Mouse (Mus musculus) kidney, embryonic 14.5 days (tissue): ENCODE results near the gene Drosha. TPM values are rescaled to one million over a fixed set of nuclear protein-coding genes. Genes with fewer than 3 reads are reported as not detected.

Experiments used
- ATAC-seq: fragments of 200-750 bp; cut with Nextera tagmentation; 2 replicates; pipeline ENCODE4 v1.8.0; 2017; ENCODE audit warnings: moderate number of reproducible peaks, mild to moderate bottlenecking, moderate TSS enrichment, moderate library complexity; ENCODE audit not compliant: low FRiP score, low TSS enrichment
- H3K27ac ChIP-seq: fragments of 300-500 bp; sonication (generic); 2 replicates; pipeline ENCODE4 v1.5.1; 2014; ENCODE audit warnings: low read depth, mild to moderate bottlenecking, low read length, moderate library complexity, mixed read lengths
- H3K27me3 ChIP-seq: fragments of 300-500 bp; sonication (generic); 2 replicates; pipeline ENCODE4 v1.6.1; 2014; ENCODE audit warnings: mild to moderate bottlenecking, low read length; ENCODE audit not compliant: control insufficient read depth, insufficient read depth
- H3K36me3 ChIP-seq: fragments of 300-500 bp; sonication (generic); 2 replicates; pipeline ENCODE4 v1.6.1; 2014; ENCODE audit warnings: low read length, mixed read lengths; ENCODE audit not compliant: control insufficient read depth, insufficient read depth
- H3K4me1 ChIP-seq: fragments of 300-500 bp; sonication (generic); 2 replicates; pipeline ENCODE4 v1.6.1; 2014; ENCODE audit warnings: low read length, mixed read lengths; ENCODE audit not compliant: control insufficient read depth, insufficient read depth
- H3K4me2 ChIP-seq: fragments of 300-500 bp; sonication (generic); replicated peaks from 2 replicates; pipeline ENCODE4 v1.6.1; 2014; ENCODE audit warnings: low read depth, mild to moderate bottlenecking, low read length
- H3K4me3 ChIP-seq: fragments of 300-500 bp; sonication (generic); 2 replicates; pipeline ENCODE4 v1.5.1; 2014; ENCODE audit warnings: mild to moderate bottlenecking, low read length
- H3K9ac ChIP-seq: fragments of 300-500 bp; sonication (generic); 2 replicates; pipeline ENCODE4 v1.6.1; 2014; ENCODE audit warnings: low read depth, mild to moderate bottlenecking, low read length, moderate library complexity
- H3K9me3 ChIP-seq: fragments of 300-500 bp; sonication (generic); 2 replicates; pipeline ENCODE4 v1.6.1; 2016; ENCODE audit warnings: low read length; ENCODE audit not compliant: control insufficient read depth
- WGBS: fragments of 180-500 bp; shearing (Covaris S2); extraction: QIAGEN DNeasy Blood & Tissue Kit; methylation state at CpG from one replicate; pipeline ENCODE4 v1.1.7; 2014; 5-methylcytosine and 5-hydroxymethylcytosine counted together
- polyA plus RNA-seq: library from polyadenylated mRNA; unstranded; fragments of >200 nt; fragmentation: Nextera tagmentation; extraction: Ambion mirVana; gene quantifications from 2 replicates; pipeline ENCODE4 v1.2.1, GENCODE M21; 2014

The Drosha gene
- polyA plus RNA-seq, 1 experiment from 2014 or later, result 50.1 TPM

DNA sequence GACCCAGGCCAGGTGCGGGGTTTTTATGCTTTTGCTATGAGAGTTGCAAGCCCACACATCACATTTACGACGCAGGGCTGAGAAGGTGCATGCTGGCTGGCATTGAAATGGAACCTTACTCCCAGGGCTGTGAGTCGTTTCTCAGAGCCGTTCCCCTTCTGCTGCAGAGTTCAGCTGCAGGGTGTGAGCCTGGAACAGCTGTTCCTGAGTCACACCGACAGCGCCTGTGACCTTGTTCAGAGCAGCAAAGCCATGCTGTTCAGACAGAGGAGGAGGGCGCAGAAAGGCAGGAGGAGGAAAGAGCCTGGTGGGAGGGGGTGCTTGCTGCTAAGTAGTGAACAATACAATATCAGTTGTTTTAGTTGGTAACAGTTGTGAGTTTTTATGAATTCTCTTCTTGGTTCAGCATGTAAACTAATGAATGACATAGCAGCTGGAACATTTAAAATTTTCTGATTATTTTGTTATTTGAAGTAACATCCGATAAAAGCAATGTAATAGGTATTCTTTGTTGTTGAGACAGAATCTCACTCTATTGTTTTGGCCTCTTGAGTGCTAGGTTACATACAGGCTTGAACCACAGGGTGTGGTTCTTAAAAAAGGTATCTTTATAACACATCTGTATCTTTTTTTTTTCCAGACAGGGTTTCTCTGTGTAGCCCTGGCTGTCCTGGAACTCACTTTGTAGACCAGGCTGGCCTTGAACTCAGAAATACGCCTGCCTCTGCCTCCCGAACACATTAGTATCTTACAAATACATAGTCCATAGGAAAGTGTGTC, 23.8 kb downstream of the Drosha start:
- Histone ChIP-seq H3K4me2 (no peak overlapping the region), H3K9ac (no peak overlapping the region), H3K4me1 (no peaks in the 10 kb centered on the region), H3K9me3 (no peaks in the 10 kb centered on the region), H3K27me3 (no peaks in the 10 kb centered on the region), H3K36me3 (peaks cover 87% of the 10 kb centered on the region), H3K4me3 (no peak overlapping the region), H3K27ac (no peak overlapping the region)
- 62% methylated on average over 11 of the region's 11 CpGs for WGBS
- ATAC-seq, result no peak

DNA sequence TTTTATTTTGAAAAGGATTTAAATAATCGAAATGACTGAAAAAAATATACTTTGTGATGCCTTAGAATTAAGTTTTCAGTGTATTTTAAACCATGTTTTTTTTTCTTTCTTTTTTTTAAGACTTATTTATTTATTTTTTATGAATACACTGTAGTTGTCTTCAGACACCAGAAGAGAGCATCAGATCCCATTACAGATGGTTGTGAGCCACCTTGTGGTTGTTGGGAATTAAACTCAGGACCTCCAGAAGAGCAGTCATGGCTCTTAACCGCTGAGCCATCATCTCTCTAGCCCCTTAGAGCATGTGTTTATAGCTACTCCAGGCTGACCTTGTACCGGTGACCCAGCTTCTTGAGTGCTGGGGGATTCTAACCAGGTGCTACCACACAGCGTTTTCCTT, 24.8 kb downstream of the Drosha start:
- H3K4me1 ChIP-seq, result no peaks in the 10 kb centered on the region
- ATAC-seq, result no peak
- H3K4me3 ChIP-seq, result no peak overlapping the region
- WGBS, result 84% methylated on average over 4 of the region's 4 CpGs
- no peak overlapping the region for H3K9ac ChIP-seq
- H3K9me3 ChIP-seq, result no peaks in the 10 kb centered on the region
- H3K36me3 ChIP-seq, result peaks cover 87% of the 10 kb centered on the region
- H3K4me2 ChIP-seq, result no peak overlapping the region
- H3K27ac ChIP-seq, result no peak overlapping the region
- H3K27me3 ChIP-seq, result no peaks in the 10 kb centered on the region

DNA sequence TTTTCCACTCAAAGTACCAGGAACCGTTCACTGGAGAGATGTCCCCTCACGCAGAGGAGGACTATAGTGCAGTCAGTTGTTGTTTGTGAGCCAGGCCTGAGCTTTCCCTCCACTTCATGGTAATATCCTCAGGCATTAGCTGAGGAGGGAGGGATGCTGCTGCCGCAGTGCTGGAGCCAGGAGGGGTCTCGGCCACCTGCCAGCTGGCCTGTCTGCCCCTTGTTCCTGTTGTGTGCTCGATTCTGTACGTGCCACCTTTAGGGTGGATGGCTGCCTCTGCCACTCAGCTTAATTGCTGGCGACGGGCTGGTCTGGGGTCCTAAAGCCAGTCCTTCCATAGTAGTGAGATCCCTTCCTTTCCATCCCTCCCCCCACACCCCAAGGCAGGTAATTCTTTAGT, 28.9 kb downstream of the Drosha start:
- no peak overlapping the region for H3K4me2 ChIP-seq
- peaks cover 81% of the 10 kb centered on the region for H3K36me3 ChIP-seq
- H3K9me3 ChIP-seq, result no peaks in the 10 kb centered on the region
- no peaks in the 10 kb centered on the region for H3K4me1 ChIP-seq
- no peak overlapping the region for H3K4me3 ChIP-seq
- no peaks in the 10 kb centered on the region for H3K27me3 ChIP-seq
- WGBS, result 87% methylated on average over 8 of the region's 8 CpGs
- no peak for ATAC-seq
- H3K27ac ChIP-seq, result no peak overlapping the region
- H3K9ac ChIP-seq, result no peak overlapping the region

DNA sequence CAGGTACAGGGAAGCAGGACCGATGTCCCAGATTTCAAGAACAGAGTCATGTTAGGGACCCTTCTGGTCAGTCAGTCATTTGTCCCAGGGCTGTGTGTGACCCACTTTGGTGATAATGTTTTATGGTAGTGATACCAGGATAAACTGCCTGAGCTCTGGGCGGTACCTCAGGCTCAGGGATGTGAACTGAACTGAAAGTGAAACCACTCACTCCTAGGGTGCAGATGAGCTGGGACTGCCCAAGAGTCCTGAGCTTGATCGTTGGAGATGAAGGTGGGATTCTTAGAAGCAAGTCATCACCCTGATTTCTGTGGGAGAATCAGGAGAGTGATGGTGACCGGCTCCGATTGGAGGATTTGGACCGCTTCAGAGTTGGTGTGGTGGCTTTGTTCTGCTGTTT, 32.2 kb downstream of the Drosha start:
- H3K4me2 ChIP-seq, result no peak overlapping the region
- no peak overlapping the region for H3K27ac ChIP-seq
- peaks cover 86% of the 10 kb centered on the region for H3K36me3 ChIP-seq
- H3K4me1 ChIP-seq, result no peaks in the 10 kb centered on the region
- H3K9ac ChIP-seq, result no peak overlapping the region
- no peaks in the 10 kb centered on the region for H3K9me3 ChIP-seq
- no peak overlapping the region for H3K4me3 ChIP-seq
- no peak for ATAC-seq
- H3K27me3 ChIP-seq, result no peaks in the 10 kb centered on the region
- 95% methylated on average over 6 of the region's 6 CpGs for WGBS

DNA sequence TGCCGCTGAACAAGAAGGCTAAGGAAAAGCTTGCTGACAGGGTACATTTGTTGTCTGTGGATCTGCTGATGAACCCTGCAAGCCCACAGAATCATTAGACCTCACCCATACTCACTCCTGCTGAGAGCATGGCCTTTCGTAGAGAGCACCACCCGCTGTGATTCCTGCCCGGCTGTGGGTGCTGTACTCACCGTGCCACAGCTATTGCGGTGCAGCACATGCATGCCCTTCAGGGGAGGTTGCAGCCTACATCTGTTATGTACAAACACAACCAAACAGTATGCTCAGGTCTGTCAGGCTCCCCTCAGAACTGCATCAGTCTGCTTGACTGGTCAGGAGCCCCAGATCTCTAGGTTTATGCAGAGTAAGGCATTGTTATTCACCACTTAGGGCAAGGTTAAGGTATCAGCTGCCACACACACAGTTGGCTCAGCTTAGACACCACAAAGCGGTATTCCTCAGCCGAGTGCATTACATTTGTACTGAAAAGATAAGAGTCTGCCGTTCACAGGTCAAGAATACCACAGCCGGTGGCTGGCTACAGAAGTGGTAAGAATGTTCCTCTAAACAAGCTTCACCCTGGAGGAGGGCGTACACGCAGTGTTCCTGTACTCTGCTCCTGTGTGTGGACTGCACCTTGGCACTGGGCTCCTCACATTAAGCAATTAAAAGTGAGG, 33.4 kb downstream of the Drosha start:
- no peaks in the 10 kb centered on the region for H3K27me3 ChIP-seq
- no peak overlapping the region for H3K27ac ChIP-seq
- WGBS, result 93% methylated on average over 12 of the region's 12 CpGs
- no peak overlapping the region for H3K4me3 ChIP-seq
- H3K9ac ChIP-seq, result no peak overlapping the region
- no peaks in the 10 kb centered on the region for H3K4me1 ChIP-seq
- no peak overlapping the region for H3K4me2 ChIP-seq
- H3K36me3 ChIP-seq, result peaks cover 86% of the 10 kb centered on the region
- ATAC-seq, result peak; percentile 6; the same call in 1 of the 2 replicates
- H3K9me3 ChIP-seq, result no peaks in the 10 kb centered on the region

DNA sequence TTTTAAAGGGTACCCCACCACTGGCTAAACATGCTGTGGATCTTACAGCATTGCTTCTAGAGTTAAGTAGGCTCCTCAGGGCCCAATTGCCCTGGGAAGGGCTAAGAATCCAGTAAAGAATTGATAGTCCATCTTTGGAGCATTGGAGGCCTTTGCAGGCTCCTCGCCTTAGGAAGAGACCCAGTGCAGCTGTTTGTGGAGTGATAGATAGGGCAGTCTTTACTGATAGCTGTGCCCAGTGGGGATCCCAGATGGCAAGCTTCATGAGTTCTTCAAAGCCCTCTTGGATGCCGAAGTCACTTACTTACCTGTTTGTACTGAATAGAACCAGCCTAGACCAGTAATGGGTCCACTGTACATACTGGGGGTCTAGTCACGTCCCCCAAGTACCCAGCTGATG, 34.0 kb downstream of the Drosha start:
- 93% methylated on average over 3 of the region's 3 CpGs for WGBS
- H3K36me3 ChIP-seq, result peaks cover 84% of the 10 kb centered on the region

DNA sequence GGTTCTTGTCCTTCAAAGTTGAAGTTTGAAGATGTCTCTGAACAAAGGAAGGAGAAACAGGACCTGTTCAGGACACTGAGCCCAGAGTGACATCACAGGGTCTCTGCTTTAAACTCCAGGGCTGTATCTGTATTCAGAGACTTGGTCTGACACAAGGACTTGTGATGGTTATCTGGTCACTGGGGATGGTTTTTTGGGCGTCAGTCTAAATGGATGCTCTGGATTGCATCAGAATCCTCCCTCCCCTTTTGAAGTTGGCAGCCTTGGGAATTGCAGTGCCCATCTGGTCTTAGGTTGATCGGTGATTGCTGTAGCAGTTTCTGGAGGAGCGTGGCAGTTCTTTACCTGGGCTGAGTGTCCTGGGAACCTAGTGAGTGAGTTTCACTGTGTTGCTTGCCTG, 37.4 kb downstream of the Drosha start:
- H3K4me2 ChIP-seq, result no peak overlapping the region
- H3K9ac ChIP-seq, result no peak overlapping the region
- ATAC-seq, result no peak
- H3K27ac ChIP-seq, result no peak overlapping the region
- no peaks in the 10 kb centered on the region for H3K27me3 ChIP-seq
- no peaks in the 10 kb centered on the region for H3K4me1 ChIP-seq
- H3K36me3 ChIP-seq, result peaks cover 74% of the 10 kb centered on the region
- H3K4me3 ChIP-seq, result no peak overlapping the region
- WGBS, result 80% methylated on average over 3 of the region's 3 CpGs
- H3K9me3 ChIP-seq, result no peaks in the 10 kb centered on the region

More for the DNA sequence above, 34.0 kb downstream of the Drosha start:
- Histone ChIP-seq H3K4me3 (no peak overlapping the region), H3K27ac (no peak overlapping the region), H3K4me2 (no peak overlapping the region), H3K4me1 (no peaks in the 10 kb centered on the region), H3K9me3 (no peaks in the 10 kb centered on the region), H3K27me3 (no peaks in the 10 kb centered on the region), H3K9ac (no peak overlapping the region)
- no peak for ATAC-seq

DNA sequence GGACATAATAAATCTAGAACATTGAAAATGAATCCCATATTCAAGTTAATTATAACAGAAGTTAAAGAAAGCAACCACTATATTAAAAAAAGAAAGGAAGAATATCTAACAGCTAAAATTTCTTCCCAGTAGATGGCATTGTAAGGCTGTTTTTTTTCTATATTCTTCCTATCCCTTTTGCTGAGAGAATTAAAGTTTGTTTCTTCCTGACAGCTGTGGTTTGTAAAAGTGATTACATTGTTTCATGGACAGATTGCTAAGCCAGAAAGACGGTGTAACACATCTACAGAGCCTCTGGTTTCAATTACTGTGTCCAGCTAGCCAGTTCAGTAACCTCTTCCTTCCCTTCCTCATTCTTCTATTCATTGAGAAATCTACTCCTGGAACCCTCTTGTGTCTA, 39.1 kb downstream of the Drosha start:
- H3K9ac ChIP-seq, result no peak overlapping the region
- no peak overlapping the region for H3K27ac ChIP-seq
- no peaks in the 10 kb centered on the region for H3K4me1 ChIP-seq
- H3K4me2 ChIP-seq, result no peak overlapping the region
- H3K9me3 ChIP-seq, result no peaks in the 10 kb centered on the region
- peaks cover 74% of the 10 kb centered on the region for H3K36me3 ChIP-seq
- 31% methylated on average over 1 of the region's 1 CpGs for WGBS
- no peak for ATAC-seq
- no peaks in the 10 kb centered on the region for H3K27me3 ChIP-seq
- H3K4me3 ChIP-seq, result no peak overlapping the region

DNA sequence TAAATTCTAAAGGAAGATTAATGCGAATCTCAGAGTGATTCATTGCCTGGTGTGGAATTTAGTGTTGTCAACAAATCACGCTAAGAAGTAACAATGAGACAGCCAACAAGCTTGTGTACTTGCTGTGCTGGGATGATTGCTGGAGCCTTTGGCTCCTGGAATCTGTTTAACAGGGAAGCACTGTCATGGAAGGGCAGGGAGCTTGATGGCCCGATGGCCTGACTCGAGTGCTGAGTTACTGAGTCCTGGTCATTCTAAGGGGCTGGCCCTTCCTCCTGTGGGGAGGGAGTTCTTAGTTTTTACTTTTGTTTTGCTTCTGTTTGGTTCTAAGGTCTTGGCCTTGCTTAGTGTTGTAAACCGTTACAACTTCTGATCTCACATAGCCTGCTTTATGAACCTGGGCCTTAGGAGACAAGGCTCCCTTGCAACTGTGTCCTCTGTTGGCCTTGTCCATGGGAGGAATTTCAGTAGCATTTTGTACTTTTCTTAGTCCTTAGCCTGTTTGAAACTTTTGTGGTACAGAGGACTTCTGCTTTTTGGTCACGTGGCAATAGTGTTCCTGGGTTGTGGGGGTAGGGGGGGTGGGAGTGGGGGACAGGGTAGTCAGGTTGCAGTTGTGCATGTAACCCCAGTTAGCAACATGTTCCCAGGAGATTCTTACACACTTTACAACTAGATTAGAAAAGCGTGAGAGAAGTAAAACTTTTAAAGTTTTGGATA, 41.1 kb downstream of the Drosha start:
- Histone ChIP-seq H3K4me1 (no peaks in the 10 kb centered on the region), H3K9me3 (no peaks in the 10 kb centered on the region), H3K36me3 (peaks cover 63% of the 10 kb centered on the region), H3K4me2 (no peak overlapping the region), H3K27me3 (no peaks in the 10 kb centered on the region), H3K4me3 (no peak overlapping the region), H3K9ac (no peak overlapping the region), H3K27ac (no peak overlapping the region)
- ATAC-seq, result no peak
- 71% methylated on average over 7 of the region's 7 CpGs for WGBS
